Comparison of ENCODE assay signal across 11 mouse cellular contexts in the genomic region with DNA sequence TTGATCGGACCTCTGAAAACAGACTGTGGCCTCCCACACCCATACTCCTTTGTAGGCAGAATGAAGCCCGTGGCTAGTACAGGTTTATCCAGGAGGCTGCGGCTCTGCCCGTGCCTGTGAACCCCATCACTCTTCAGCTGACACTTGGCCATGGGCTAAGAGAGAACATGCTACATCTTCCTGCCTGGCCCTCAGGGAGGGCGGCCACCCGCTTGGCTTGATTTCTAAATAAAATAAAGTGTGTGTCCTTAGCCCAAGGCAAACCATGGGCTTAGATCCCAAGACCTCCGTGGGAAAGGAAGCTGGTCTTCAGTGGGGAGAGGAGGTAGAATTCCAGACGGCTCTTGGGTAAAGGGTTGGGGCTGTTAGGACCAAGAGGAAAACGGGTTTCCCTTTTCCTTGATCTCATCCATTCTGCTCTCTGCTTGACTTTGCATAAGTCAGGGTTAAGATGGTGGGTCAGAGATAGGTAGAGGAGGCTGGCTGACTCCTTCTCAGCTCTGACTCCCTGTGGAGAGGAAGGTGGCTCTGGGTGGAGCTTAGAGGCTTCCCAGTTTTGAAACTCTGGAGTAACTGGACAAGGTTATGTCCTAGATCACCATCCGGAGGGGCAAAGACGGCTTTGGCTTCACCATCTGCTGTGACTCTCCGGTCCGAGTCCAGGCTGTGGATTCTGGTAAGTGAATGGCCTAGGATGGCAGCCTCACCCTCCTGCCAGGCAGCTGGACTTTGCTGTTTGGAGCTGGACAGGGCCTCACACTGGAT.
DNase-seq lines count a peak whose midpoint lies in the region; ATAC-seq lines count a peak whose summit lies in the region.
"Had no signal": no experiment of that assay in that cellular context is flagged by ENCODE, and none has a peak within 500 bp of the region (broad histone marks: within the 10 kb centered on the region; RNA-seq: fewer than 3 reads in every experiment).

No protein-coding gene starts in this region.

- H3K27me3 ChIP-seq in heart, embryonic 12.5 days (replicated peaks), result peaks cover 59% of the 10 kb centered on the region
- H3K27me3 ChIP-seq in lung, embryonic 15.5 days, result no peaks in the 10 kb centered on the region
- no peaks in the 10 kb centered on the region for H3K27me3 ChIP-seq in embryonic facial prominence, embryonic 14.5 days (replicated peaks; ENCODE audit: control insufficient read depth, insufficient read depth, low read length)
- H3K27me3 ChIP-seq in limb, embryonic 10.5 days (ENCODE audit: low read depth, poor library complexity, severe bottlenecking), result no peaks in the 10 kb centered on the region
- H3K27me3 ChIP-seq: hindbrain, embryonic 15.5 days had no signal

- no peak for DNase-seq in heart, postnatal 4 days
- DNase-seq in lung, postnatal 25 days (ENCODE audit: low spot score), result no peak
- DNase-seq in embryonic facial prominence, embryonic 14.5 days (ENCODE audit: low spot score), result no peak
- no peak for DNase-seq in limb, embryonic 10.5 days (ENCODE audit: low spot score)
- no peak for DNase-seq in layer of hippocampus, adult 9-11 months
- DNase-seq: adrenal gland, postnatal 10 days; cerebellum, adult 18-20 months; embryo, embryonic 11 days had no signal

- 64% methylated on average over 13 of the region's 13 CpGs for WGBS in heart, embryonic 12.5 days
- WGBS in lung, embryonic 15.5 days, result 63% methylated on average over 13 of the region's 13 CpGs
- WGBS in embryonic facial prominence, embryonic 14.5 days, result 69% methylated on average over 13 of the region's 13 CpGs
- WGBS in limb, embryonic 10.5 days, result 75% methylated on average over 13 of the region's 13 CpGs

- ATAC-seq in heart, embryonic 12.5 days (ENCODE audit: insufficient number of reproducible peaks, low FRiP score), result no peak
- ATAC-seq in lung, embryonic 15.5 days (ENCODE audit: borderline replicate concordance, extremely low read depth, low FRiP score, low TSS enrichment), result no peak
- no peak for ATAC-seq in embryonic facial prominence, embryonic 14.5 days (ENCODE audit: low read depth)

- H3K4me1 ChIP-seq in heart, embryonic 12.5 days (replicated peaks), result peaks cover 51% of the 10 kb centered on the region
- H3K4me1 ChIP-seq in lung, embryonic 15.5 days, result peaks cover 49% of the 10 kb centered on the region
- peaks cover 53% of the 10 kb centered on the region for H3K4me1 ChIP-seq in embryonic facial prominence, embryonic 14.5 days (ENCODE audit: control insufficient read depth, insufficient read depth, low read length)
- peaks cover 81% of the 10 kb centered on the region for H3K4me1 ChIP-seq in limb, embryonic 10.5 days

- H3K4me3 ChIP-seq in heart, embryonic 12.5 days, result peak overlapping the region; percentile 43
- H3K4me3 ChIP-seq in lung, embryonic 15.5 days, result no peak overlapping the region
- no peak overlapping the region for H3K4me3 ChIP-seq in embryonic facial prominence, embryonic 14.5 days (ENCODE audit: low read depth, low read length)
- no peak overlapping the region for H3K4me3 ChIP-seq in limb, embryonic 10.5 days
- H3K4me3 ChIP-seq: hindbrain, embryonic 15.5 days had no signal

- H3K27ac ChIP-seq in heart, embryonic 12.5 days (ENCODE audit: poor library complexity, severe bottlenecking), result peak overlapping the region; percentile 74; the same call in 1 of the 2 replicates
- 0 out of 2 replicates have a peak overlapping the region, but pooled peaks have one; percentile 3 for H3K27ac ChIP-seq in lung, embryonic 15.5 days
- peak overlapping the region; percentile 93 for H3K27ac ChIP-seq in embryonic facial prominence, embryonic 14.5 days (replicated peaks; ENCODE audit: low read depth, low read length)
- H3K27ac ChIP-seq in limb, embryonic 10.5 days, result peak overlapping the region; percentile 50

- no peaks in the 10 kb centered on the region for H3K9me3 ChIP-seq in heart, embryonic 12.5 days (replicated peaks)
- no peaks in the 10 kb centered on the region for H3K9me3 ChIP-seq in lung, embryonic 15.5 days
- no peaks in the 10 kb centered on the region for H3K9me3 ChIP-seq in embryonic facial prominence, embryonic 14.5 days (ENCODE audit: control insufficient read depth, low read length)
- H3K9me3 ChIP-seq in limb, embryonic 10.5 days (replicated peaks), result no peaks in the 10 kb centered on the region
- H3K9me3 ChIP-seq: hindbrain, embryonic 15.5 days had no signal

- peak overlapping the region; percentile 60 for H3K4me2 ChIP-seq in heart, embryonic 12.5 days
- H3K4me2 ChIP-seq in lung, embryonic 15.5 days, result peak overlapping the region; percentile 13; the same call in 1 of the 2 replicates
- no peak overlapping the region for H3K4me2 ChIP-seq in embryonic facial prominence, embryonic 14.5 days (ENCODE audit: low read depth, low read length)
- H3K4me2 ChIP-seq: hindbrain, embryonic 15.5 days had no signal

- H3K9ac ChIP-seq in heart, embryonic 12.5 days, result peak overlapping the region; percentile 46; the same call in 1 of the 2 replicates
- H3K9ac ChIP-seq in lung, embryonic 15.5 days, result no peak overlapping the region
- H3K9ac ChIP-seq in embryonic facial prominence, embryonic 14.5 days (ENCODE audit: low read depth, low read length), result no peak overlapping the region
- H3K9ac ChIP-seq: hindbrain, embryonic 15.5 days had no signal

- peaks cover 3% of the 10 kb centered on the region for H3K36me3 ChIP-seq in heart, embryonic 12.5 days
- no peaks in the 10 kb centered on the region for H3K36me3 ChIP-seq in lung, embryonic 15.5 days
- no peaks in the 10 kb centered on the region for H3K36me3 ChIP-seq in embryonic facial prominence, embryonic 14.5 days (ENCODE audit: control insufficient read depth, insufficient read depth, low read length)
- H3K36me3 ChIP-seq in limb, embryonic 10.5 days, result no peaks in the 10 kb centered on the region
- H3K36me3 ChIP-seq: hindbrain, embryonic 15.5 days had no signal

Comparison
In these comparisons a context has a peak if more than half of its experiments do, and no peak if none do; other contexts are left out.
1. H3K27ac ChIP-seq: peak in every context shown above with its lines; median percentile 93 in embryonic facial prominence, embryonic 14.5 days; 74 in heart, embryonic 12.5 days; 50 in limb, embryonic 10.5 days; 3 in lung, embryonic 15.5 days.